Mouse (Mus musculus) small intestine, adult 2 months (tissue): ENCODE measurements around the gene Gm20708. TPM values are rescaled to one million over a fixed set of nuclear protein-coding genes. Genes with fewer than 3 reads are reported as not detected.
"Not testable (repeated sequence)": the region's sequence is repeated elsewhere in the genome, so short reads cannot be mapped to it uniquely, and the experiment has no call there.

ENCODE experiments used
- H3K27ac ChIP-seq: fragments of 200-500 bp; 2 replicates; pipeline ENCODE4 v1.5.1; 2012; ENCODE audit warnings: low read depth, low read length, control low read depth, inconsistent platforms; ENCODE audit not compliant: insufficient read depth
- H3K27me3 ChIP-seq: fragments of 200-500 bp; 2 replicates; pipeline ENCODE4 v1.6.1; 2012; ENCODE audit warnings: mild to moderate bottlenecking, moderate library complexity, low read length, inconsistent platforms; ENCODE audit not compliant: control insufficient read depth, insufficient read depth
- H3K36me3 ChIP-seq: fragments of 200-500 bp; 2 replicates; pipeline ENCODE4 v1.6.1; 2012; ENCODE audit warnings: mild to moderate bottlenecking, low read length, control low read depth, inconsistent platforms; ENCODE audit not compliant: control insufficient read depth, insufficient read depth
- H3K4me1 ChIP-seq: fragments of 200-500 bp; 2 replicates; pipeline ENCODE4 v1.6.1; 2012; ENCODE audit warnings: low read length, inconsistent platforms, mixed read lengths; ENCODE audit not compliant: control insufficient read depth, insufficient read depth, insufficient read length
- H3K4me3 ChIP-seq: fragments of 200-500 bp; 2 replicates; pipeline ENCODE4 v1.5.1; 2012; ENCODE audit warnings: low read depth, mild to moderate bottlenecking, control low read depth, inconsistent platforms, low read length, moderate library complexity
- CTCF ChIP-seq: fragments of 200-500 bp; IDR thresholded peaks from 2 replicates; pipeline ENCODE4 v1.5.1; 2012; ENCODE audit warnings: low read depth, mild to moderate bottlenecking, control low read depth, inconsistent platforms, low read length, moderate library complexity, mixed read lengths; ENCODE audit not compliant: insufficient replicate concordance, insufficient read length; ENCODE audit errors: extremely low read depth
- POLR2A ChIP-seq: fragments of 200-500 bp; IDR thresholded peaks from 2 replicates; pipeline ENCODE4 v1.6.1; 2012; ENCODE audit warnings: low read depth, mild to moderate bottlenecking, control low read depth, inconsistent platforms, low read length, moderate library complexity
- WGBS: fragments of 180-500 bp; shearing (Covaris S2); methylation state at CpG from one replicate; pipeline ENCODE4 v1.1.7; 2018; 5-methylcytosine and 5-hydroxymethylcytosine counted together
- polyA plus RNA-seq: library from polyadenylated mRNA; depleted of rRNA; stranded (reverse); fragments of >200 nt; gene quantifications from 2 replicates; pipeline ENCODE4 v1.2.3, GENCODE M21; 2012

The Gm20708 gene
- polyA plus RNA-seq, 1 experiment = 0.06 TPM

- peak overlapping the region; percentile 38 for H3K4me3 ChIP-seq
- H3K4me1 ChIP-seq = peaks cover 50% of the 10 kb centered on the region
- no peaks in the 10 kb centered on the region for H3K27me3 ChIP-seq
- H3K36me3 ChIP-seq = no peaks in the 10 kb centered on the region
- no peak for TF ChIP-seq CTCF
- TF ChIP-seq POLR2A = no peak
- peak overlapping the region; percentile 97 for H3K27ac ChIP-seq
- 12% methylated on average over 18 of the region's 18 CpGs for whole genome bisulfite sequencing
Observed at GRCm38 (mm10) chr11:117828149-117828887, 18.9 kb downstream of the Gm20708 start.

GRCm38 (mm10) chr11:117828888-117829604 is 19.6 kb downstream of the Gm20708 start:
- Histone ChIP-seq H3K27me3 (no peaks in the 10 kb centered on the region), H3K4me1 (peaks cover 54% of the 10 kb centered on the region), H3K27ac (peak overlapping the region; percentile 97), H3K36me3 (no peaks in the 10 kb centered on the region), H3K4me3 (no peak overlapping the region)
- no peak for TF ChIP-seq CTCF
- TF ChIP-seq POLR2A = peak; percentile 52; the same call in 1 of the 2 replicates
- WGBS = 21% methylated on average over 9 of the region's 9 CpGs

- 9% methylated on average over 2 of the region's 2 CpGs for WGBS
- peak overlapping the region; percentile 97 for H3K27ac ChIP-seq
- no peaks in the 10 kb centered on the region for H3K36me3 ChIP-seq
- no peaks in the 10 kb centered on the region for H3K27me3 ChIP-seq
- TF ChIP-seq POLR2A (no peak), CTCF (no peak)
- peaks cover 57% of the 10 kb centered on the region for H3K4me1 ChIP-seq
- no peak overlapping the region for H3K4me3 ChIP-seq
Observed at GRCm38 (mm10) chr11:117829671-117830215, 20.3 kb downstream of the Gm20708 start.

- WGBS = 27% methylated on average over 9 of the region's 9 CpGs
- H3K36me3 ChIP-seq = no peaks in the 10 kb centered on the region
- H3K4me1 ChIP-seq = peaks cover 57% of the 10 kb centered on the region
Observed at GRCm38 (mm10) chr11:117830401-117830800, 20.9 kb downstream of the Gm20708 start.

GRCm38 (mm10) chr11:117832086-117832969 is 22.9 kb downstream of the Gm20708 start:
- peak overlapping the region; percentile 96 for H3K27ac ChIP-seq
- peak; percentile 83 for TF ChIP-seq CTCF
- peak; percentile 71 for TF ChIP-seq POLR2A
- no peaks in the 10 kb centered on the region for H3K36me3 ChIP-seq
- H3K4me1 ChIP-seq = peaks cover 58% of the 10 kb centered on the region
- 23% methylated on average over 28 of the region's 28 CpGs for WGBS
- peak overlapping the region; percentile 65 for H3K4me3 ChIP-seq
- H3K27me3 ChIP-seq = no peaks in the 10 kb centered on the region

More at GRCm38 (mm10) chr11:117830401-117830800, 20.9 kb downstream of the Gm20708 start:
- Histone ChIP-seq H3K27ac (peak overlapping the region; percentile 97), H3K4me3 (no peak overlapping the region), H3K27me3 (no peaks in the 10 kb centered on the region)
- TF ChIP-seq POLR2A = no peak
- TF ChIP-seq CTCF = no peak

GRCm38 (mm10) chr11:117833509-117833908 is 24.0 kb downstream of the Gm20708 start:
- H3K36me3 ChIP-seq, H3K27me3 ChIP-seq, H3K4me3 ChIP-seq: not testable (repeated sequence)
- H3K27ac ChIP-seq = peak overlapping the region; percentile 96
- H3K4me1 ChIP-seq = peaks cover 53% of the 10 kb centered on the region
- 40% methylated on average over 6 of the region's 6 CpGs for WGBS
